Mouse (Mus musculus) embryo, embryonic 9.5 days (tissue): ENCODE measurements around the gene Apobec1.
"Not testable (repeated sequence)": the region's sequence is repeated elsewhere in the genome, so short reads cannot be mapped to it uniquely, and the experiment has no call there.

Experiments
- DNase-seq: peaks from one replicate; pipeline ENCODE4 v3.0.0-alpha.2; 2017; ENCODE audit errors: extremely low spot score

The Apobec1 gene

DNA sequence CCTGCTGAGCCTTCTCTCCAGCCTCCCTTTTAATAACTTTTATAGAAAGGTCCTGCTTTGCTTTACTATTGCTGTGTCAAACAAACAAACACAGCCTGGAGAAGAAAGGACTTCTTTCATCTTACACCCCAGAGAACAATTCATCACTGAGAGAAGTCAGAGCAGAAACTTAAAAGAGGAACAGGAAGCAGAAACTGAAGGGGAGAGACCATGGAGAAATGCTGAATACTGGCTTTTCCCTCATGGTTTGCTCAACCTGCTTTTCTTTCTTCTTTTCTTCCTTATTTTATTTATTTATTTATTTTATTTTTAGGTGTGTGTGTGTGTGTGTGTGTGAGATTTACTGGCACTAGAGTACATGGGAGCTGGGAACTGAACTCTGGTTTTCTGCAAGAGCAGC lies 2.0 kb upstream of the Apobec1 start:
- no peak for DNase-seq

- DNase-seq, result no peak
Observed at GRCm38 (mm10) chr6:122602992-122603322, 713 bp upstream of the Apobec1 start.

DNA sequence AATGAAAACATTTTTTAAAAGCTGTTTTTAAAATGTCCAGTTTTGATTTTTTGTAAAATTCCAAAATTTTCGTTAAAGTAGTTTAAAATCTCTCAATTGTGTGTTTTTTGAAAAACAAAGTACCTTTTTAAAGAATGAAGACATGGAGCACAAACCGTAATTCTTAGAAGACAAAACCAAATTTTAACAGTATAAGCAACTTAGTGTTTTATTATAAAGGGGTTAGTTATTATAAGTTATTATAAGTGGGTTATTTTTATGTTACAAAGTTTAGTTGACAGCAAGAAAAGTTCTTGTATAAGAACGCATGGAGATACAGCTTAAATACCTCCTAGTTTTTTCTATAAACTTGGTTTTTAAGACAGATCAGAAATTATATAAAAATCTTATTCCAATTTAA lies 629 bp downstream of the Apobec1 start:
- no peak for DNase-seq

DNA sequence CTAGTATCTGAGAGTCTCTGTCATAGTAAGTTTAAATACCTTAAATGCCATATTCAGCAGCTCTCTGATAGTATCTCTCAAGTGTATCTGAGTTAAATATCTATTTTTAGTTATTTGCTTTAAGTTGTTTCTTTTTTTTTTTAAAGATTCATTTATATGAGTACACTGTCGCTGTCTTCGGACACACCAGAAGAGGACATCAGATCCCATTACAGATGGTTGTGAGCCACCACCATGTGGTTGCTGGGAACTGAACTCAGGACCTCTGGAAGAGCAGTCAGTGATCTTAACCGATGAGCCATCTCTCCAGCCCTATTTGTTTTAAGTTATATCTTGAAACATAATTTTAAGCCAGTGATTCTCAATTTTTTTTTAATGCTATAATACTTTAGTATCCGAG lies 1.2 kb downstream of the Apobec1 start:
- no peak for DNase-seq

DNA sequence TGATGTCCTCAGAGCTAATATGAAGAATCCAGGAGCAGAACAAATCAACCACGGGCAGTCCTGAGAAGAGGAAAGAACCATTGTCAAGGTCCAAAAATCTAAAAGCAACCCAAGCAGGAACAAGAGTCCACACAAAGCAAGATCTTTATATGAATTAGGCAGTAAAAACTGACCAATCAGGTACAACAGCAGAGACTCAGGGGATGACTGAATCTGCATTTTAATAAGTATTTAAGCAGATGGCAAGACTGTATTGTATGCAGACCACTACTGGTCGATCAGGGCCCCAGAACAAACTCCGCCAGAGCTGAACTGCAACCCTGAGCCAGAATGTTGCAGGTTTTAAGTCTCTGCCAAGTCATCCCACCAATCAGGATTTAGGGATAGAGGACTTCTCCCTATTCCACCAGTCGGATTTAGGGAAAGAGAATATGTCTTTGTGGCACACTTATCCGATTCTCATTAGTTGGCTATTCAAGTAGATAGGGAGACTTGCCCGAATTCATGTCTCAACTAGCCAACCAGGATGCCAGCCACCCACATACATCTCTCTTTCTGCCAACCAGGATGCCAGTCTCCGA lies 2.1 kb downstream of the Apobec1 start:
- DNase-seq, result no peak

GRCm38 (mm10) chr6:122599054-122599737 lies 3.0 kb downstream of the Apobec1 start:
- DNase-seq, result no peak

DNA sequence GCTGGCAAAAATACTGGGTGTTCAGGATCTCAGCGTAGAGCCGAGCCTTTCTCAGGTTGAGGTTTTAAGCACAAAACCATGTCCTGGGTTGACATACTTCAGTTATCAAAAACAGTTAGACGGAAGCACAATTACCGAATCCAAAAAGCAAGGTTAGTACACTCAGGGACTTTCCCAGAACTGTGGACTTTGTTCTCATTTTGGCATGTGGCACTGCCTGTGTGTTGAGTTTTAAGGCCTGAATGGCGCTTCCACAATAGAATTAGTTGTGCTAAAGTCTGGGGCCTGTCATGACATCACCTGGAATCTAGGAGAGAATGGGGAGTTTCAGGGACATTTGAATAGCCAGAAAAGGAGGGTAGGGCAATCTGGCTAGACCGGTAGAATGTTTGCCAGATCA lies 3.8 kb downstream of the Apobec1 start:
- no peak for DNase-seq

DNA sequence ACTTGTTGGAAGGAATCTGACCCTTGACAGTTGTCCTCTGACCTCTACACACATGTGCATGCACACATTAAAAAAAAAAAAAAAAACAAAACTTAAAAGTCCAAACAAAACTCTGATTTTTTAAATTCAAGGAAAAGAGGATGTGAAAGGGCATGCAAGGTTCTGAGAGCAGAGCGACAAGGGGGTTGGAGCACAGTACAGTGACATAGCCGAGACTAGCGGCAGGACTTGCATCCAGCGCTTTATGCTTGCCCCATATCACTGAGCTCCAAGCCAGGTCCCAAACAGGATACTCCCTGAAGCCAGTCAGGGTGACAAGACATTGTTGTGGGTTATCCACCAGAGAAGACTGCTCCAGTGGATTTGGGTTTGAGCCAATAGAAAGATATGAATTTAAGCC lies 4.2 kb downstream of the Apobec1 start:
- no peak for DNase-seq

DNA sequence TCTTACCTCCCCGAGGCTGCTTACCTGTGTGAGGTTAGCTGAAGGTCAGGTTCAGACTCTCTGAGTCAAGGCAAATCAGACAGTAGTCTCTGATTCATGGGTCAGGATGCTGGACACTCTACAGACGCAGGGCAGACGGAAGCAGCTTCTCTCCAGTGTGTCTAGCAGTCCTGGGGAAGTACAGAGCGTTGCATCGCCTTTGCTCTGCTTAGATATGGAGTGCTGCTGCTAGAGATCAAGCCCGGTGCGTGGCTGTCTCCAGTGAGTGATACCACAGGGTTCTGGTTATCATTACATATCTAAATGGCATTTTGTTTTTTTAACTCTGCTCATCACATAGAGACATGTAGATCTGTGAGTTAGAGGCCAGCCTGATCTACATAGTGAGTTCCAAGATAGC lies 5.6 kb downstream of the Apobec1 start:
- no peak for DNase-seq

- peak; percentile 7 for DNase-seq
Observed at GRCm38 (mm10) chr6:122595637-122596036, 6.6 kb downstream of the Apobec1 start.

DNA sequence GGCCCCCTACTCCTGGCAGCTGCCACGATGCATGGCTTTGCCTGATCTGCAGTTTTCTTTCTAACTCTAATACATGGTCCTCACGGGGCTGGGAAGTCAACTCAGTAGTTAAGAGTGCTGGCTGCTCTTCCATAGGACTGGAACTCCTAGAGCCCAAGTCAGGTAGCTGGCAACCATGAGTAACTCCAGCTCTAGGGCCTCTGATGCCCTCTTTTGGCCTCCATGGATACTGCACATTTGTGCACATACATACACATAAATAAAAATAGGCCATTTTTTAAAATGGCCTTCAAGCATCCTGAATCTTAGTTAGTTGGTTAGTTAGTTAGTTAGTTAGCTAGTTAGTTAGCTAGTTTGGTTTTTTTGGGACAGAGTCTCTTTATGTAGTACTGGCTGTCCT lies 9.3 kb downstream of the Apobec1 start:
- DNase-seq, result no peak

- DNase-seq, result no peak
Observed at GRCm38 (mm10) chr6:122591027-122591758, 11.1 kb downstream of the Apobec1 start.

GRCm38 (mm10) chr6:122579086-122579485 lies 23.2 kb downstream of the Apobec1 start:
- no peak for DNase-seq

GRCm38 (mm10) chr6:122577030-122577429 lies 25.2 kb downstream of the Apobec1 start:
- no peak for DNase-seq

- not testable (repeated sequence) for DNase-seq
Observed at GRCm38 (mm10) chr6:122575037-122575436, 27.2 kb downstream of the Apobec1 start.

GRCm38 (mm10) chr6:122571617-122571959 lies 30.7 kb downstream of the Apobec1 start:
- DNase-seq, result no peak

DNA sequence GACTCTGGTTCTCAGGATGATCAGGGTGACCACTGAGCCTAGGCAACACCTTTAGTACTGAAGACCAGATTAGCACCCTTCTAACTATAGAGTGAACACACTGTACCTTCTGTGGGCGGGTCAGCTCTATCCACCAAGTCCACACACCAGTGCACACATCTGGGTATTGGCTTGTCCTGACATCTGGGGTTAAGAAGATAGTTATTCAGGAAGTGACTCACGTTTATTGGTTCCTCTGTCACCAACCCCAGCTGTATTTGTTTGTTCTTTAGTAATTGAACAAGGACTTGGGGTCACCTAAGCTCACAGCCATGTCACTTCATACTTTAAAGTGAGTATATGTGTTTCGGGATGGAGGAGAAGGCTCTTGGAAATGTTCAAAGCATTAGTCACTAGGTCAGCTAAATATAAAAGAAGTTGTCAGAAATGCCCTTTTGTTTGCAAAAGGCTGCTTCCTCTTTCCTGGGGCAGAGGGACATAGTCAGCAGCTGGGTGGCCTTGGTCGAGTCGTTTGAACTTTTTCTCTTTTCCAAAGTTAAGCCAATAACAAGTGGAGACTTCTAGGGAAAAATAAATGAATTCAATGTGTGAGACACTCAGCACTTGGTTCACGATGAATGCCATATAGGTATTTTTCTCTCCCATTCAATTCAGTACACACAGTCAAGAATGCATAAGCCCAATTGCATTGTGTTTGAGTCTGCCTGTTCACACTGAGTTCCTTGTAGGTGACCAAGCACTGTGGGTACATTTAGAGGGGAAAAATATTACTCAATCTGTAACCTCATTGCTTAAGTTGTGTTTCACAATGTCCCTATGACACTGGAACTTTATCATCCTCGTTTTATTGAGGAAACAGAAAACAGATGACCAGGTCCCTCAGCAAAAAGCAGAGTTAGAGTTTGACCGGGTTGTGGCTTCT lies 31.3 kb downstream of the Apobec1 start:
- no peak for DNase-seq

DNA sequence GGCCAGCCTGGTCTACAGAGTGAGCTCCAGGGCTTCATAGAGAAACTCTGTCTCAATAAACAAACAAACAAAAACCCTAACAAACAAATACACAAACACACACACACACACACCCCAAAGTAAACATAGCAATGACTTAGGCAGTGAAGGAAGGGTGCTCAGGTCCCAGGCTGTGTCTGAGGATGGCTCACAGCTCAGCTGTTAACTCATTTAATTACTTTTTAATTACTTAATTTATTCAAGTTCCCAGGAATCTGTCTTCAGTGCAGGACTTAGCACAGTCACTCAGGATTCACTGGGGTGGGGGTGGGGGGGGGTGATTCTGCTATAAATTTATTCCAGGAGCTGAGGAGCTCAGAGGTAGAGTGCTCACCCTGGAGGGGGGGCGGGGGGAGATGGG lies 32.5 kb downstream of the Apobec1 start:
- DNase-seq, result no peak

DNA sequence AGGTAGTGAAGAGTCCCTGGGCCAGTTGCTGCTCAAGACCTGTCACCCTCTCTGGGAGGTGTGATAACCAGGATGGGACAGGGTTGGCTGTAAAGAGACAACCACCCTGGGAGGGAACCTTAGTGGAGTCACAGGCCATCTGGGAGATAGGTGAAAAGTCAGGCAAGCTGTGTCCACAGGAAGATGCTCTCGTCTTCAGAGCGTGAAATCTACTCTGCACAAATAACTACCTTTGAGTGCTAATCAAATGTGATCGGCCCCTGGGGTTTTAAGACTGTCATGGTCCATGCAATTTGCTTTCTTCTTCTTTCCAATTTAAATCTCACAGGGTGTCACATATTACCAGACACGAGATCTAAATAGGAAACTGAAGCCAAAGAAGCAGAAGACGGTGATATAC lies 33.1 kb downstream of the Apobec1 start:
- no peak for DNase-seq

GRCm38 (mm10) chr6:122565070-122565784 lies 37.0 kb downstream of the Apobec1 start:
- no peak for DNase-seq

- peak; percentile 60 for DNase-seq
Observed at GRCm38 (mm10) chr6:122562463-122562862, 39.8 kb downstream of the Apobec1 start.

DNA sequence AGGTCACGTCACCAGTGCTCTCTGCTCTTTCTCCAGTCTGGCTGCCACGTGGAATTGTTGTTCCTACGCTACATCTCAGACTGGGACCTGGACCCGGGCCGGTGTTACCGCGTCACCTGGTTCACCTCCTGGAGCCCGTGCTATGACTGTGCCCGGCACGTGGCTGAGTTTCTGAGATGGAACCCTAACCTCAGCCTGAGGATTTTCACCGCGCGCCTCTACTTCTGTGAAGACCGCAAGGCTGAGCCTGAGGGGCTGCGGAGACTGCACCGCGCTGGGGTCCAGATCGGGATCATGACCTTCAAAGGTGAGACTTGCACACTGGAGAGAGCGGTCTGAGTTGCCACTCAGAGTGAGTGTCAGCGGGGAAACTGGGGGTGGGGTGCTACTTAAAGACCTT lies 41.2 kb downstream of the Apobec1 start:
- no peak for DNase-seq
